Mouse (Mus musculus) liver, embryonic 14.5 days (tissue): ENCODE data around the gene Pax7. TPM values are rescaled to one million over a fixed set of nuclear protein-coding genes. Genes with fewer than 3 reads are reported as not detected.

Experiments used
- ATAC-seq: fragments of 200-750 bp; cut with Nextera tagmentation; 2 replicates; pipeline ENCODE4 v1.8.0; 2017; ENCODE audit warnings: moderate number of reproducible peaks, mild to moderate bottlenecking, moderate library complexity; ENCODE audit not compliant: insufficient read depth
- DNase-seq, 3 experiments: peaks; one replicate each; pipeline ENCODE4 v3.0.0-alpha.2; 2012 to 2013; ENCODE audit warnings: low read depth in 3 of 3, low spot score in 3 of 3
- H3K27ac ChIP-seq: fragments of 300-500 bp; sonication (generic); 2 replicates; pipeline ENCODE4 v1.5.1; 2014; ENCODE audit warnings: moderate library complexity, mild to moderate bottlenecking, control low read depth, inconsistent platforms
- H3K27me3 ChIP-seq: fragments of 300-500 bp; sonication (generic); 2 replicates; pipeline ENCODE4 v1.6.1; 2014; ENCODE audit warnings: mild to moderate bottlenecking, low read length, moderate library complexity; ENCODE audit not compliant: control insufficient read depth, insufficient read depth
- H3K36me3 ChIP-seq: fragments of 300-500 bp; sonication (generic); replicated peaks from 2 replicates; pipeline ENCODE4 v1.6.1; 2014; ENCODE audit warnings: low read depth; ENCODE audit not compliant: control insufficient read depth, insufficient read depth
- H3K4me1 ChIP-seq, 2 experiments: fragments of 200-500 bp in 1 of 2; fragments of 300-500 bp in 1 of 2; sonication (generic) in 1 of 2; replicated peaks; 2 replicates each; pipeline ENCODE4 v1.6.1; 2012 to 2014; ENCODE audit warnings: antibody characterized with exemption in 1 of 2, inconsistent platforms in 1 of 2, low read length in 1 of 2; ENCODE audit not compliant: control insufficient read depth in 2 of 2, insufficient read depth in 2 of 2
- H3K4me2 ChIP-seq: fragments of 300-500 bp; sonication (generic); 2 replicates; pipeline ENCODE4 v1.6.1; 2014; ENCODE audit warnings: low read depth, mild to moderate bottlenecking, control low read depth, moderate library complexity
- H3K4me3 ChIP-seq, 2 experiments: fragments of 200-500 bp in 1 of 2; fragments of 300-500 bp in 1 of 2; sonication (generic) in 1 of 2; 2 replicates each; pipeline ENCODE4 v1.5.1; 2012 to 2014; ENCODE audit warnings: low read depth in 2 of 2, low read length in 2 of 2, mild to moderate bottlenecking in 2 of 2, control low read depth in 1 of 2, inconsistent platforms in 1 of 2, moderate library complexity in 1 of 2; ENCODE audit not compliant: insufficient read depth in 1 of 2
- H3K9ac ChIP-seq: fragments of 300-500 bp; sonication (generic); replicated peaks from 2 replicates; pipeline ENCODE4 v1.6.1; 2014; ENCODE audit warnings: mild to moderate bottlenecking, control low read depth, moderate library complexity
- H3K9me3 ChIP-seq: fragments of 300-500 bp; sonication (generic); 2 replicates; pipeline ENCODE4 v1.6.1; 2016; ENCODE audit warnings: low read length, mixed read lengths; ENCODE audit not compliant: control insufficient read depth
- CTCF ChIP-seq: IDR thresholded peaks from 2 replicates; pipeline ENCODE4 v1.5.1; 2016; ENCODE audit warnings: antibody characterized with exemption, low read depth, control low read depth
- EP300 ChIP-seq: IDR thresholded peaks from 2 replicates; pipeline ENCODE4 v1.6.1; 2016; ENCODE audit warnings: antibody characterized with exemption, low read depth
- WGBS: fragments of 180-500 bp; shearing (Covaris S2); extraction: QIAGEN DNeasy Blood & Tissue Kit; methylation state at CpG from one replicate; pipeline ENCODE4 v1.1.7; 2014; ENCODE audit not compliant: insufficient replicate concordance; 5-methylcytosine and 5-hydroxymethylcytosine counted together
- polyA plus RNA-seq, 2 experiments: library from polyadenylated mRNA; depleted of rRNA in 1 of 2; stranded (reverse) in 1 of 2; unstranded in 1 of 2; fragments of >200 nt; fragmentation: Nextera tagmentation in 1 of 2; extraction: Ambion mirVana in 1 of 2; gene quantifications; 2 replicates each; pipeline versions ENCODE4 v1.2.1 to v1.2.3; 2012 to 2014

The Pax7 gene
- polyA plus RNA-seq, 2 experiments: not detected

GRCm38 (mm10) chr4:139823870-139824472 lies 9.4 kb downstream of the Pax7 start:
- Histone ChIP-seq H3K4me1 (no peaks in the 10 kb centered on the region), H3K9me3 (no peaks in the 10 kb centered on the region), H3K27ac (no peak overlapping the region), H3K4me3 (no peak overlapping the region), H3K9ac (no peak overlapping the region), H3K36me3 (no peaks in the 10 kb centered on the region), H3K27me3 (peaks cover 99% of the 10 kb centered on the region), H3K4me2 (no peak overlapping the region)
- no peak for TF ChIP-seq CTCF
- TF ChIP-seq EP300: no peak
- DNase-seq: no peak
- ATAC-seq: no peak
- WGBS: 4% methylated on average over 32 of the region's 32 CpGs

- peaks cover 96% of the 10 kb centered on the region for H3K27me3 ChIP-seq
- no peaks in the 10 kb centered on the region for H3K9me3 ChIP-seq
- H3K4me3 ChIP-seq: no peak overlapping the region
- H3K36me3 ChIP-seq: no peaks in the 10 kb centered on the region
- DNase-seq: no peak
- H3K4me2 ChIP-seq: no peak overlapping the region
- no peak for ATAC-seq
- WGBS: 2% methylated on average over 43 of the region's 44 CpGs
- no peak overlapping the region for H3K9ac ChIP-seq
- TF ChIP-seq EP300: no peak
- no peak for TF ChIP-seq CTCF
- no peak overlapping the region for H3K27ac ChIP-seq
- H3K4me1 ChIP-seq: no peaks in the 10 kb centered on the region
Measured at GRCm38 (mm10) chr4:139823138-139823869, 10.0 kb downstream of the Pax7 start.

GRCm38 (mm10) chr4:139822214-139823137 lies 10.9 kb downstream of the Pax7 start:
- no peak for TF ChIP-seq EP300
- TF ChIP-seq CTCF: no peak
- no peak overlapping the region for H3K27ac ChIP-seq
- H3K9me3 ChIP-seq: no peaks in the 10 kb centered on the region
- no peak overlapping the region for H3K9ac ChIP-seq
- no peaks in the 10 kb centered on the region for H3K4me1 ChIP-seq
- peaks cover 94% of the 10 kb centered on the region for H3K27me3 ChIP-seq
- 2% methylated on average over 28 of the region's 28 CpGs for WGBS
- ATAC-seq: no peak
- no peaks in the 10 kb centered on the region for H3K36me3 ChIP-seq
- no peak for DNase-seq
- no peak overlapping the region for H3K4me2 ChIP-seq
- no peak overlapping the region for H3K4me3 ChIP-seq

- no peak for ATAC-seq
- H3K9ac ChIP-seq: no peak overlapping the region
- peaks cover 93% of the 10 kb centered on the region for H3K27me3 ChIP-seq
- no peaks in the 10 kb centered on the region for H3K4me1 ChIP-seq
- no peaks in the 10 kb centered on the region for H3K36me3 ChIP-seq
- WGBS: under 1% methylated on average over 65 of the region's 65 CpGs
- no peak overlapping the region for H3K4me3 ChIP-seq
- TF ChIP-seq CTCF (no peak), EP300 (no peak)
- no peaks in the 10 kb centered on the region for H3K9me3 ChIP-seq
- DNase-seq: no peak
- no peak overlapping the region for H3K4me2 ChIP-seq
- no peak overlapping the region for H3K27ac ChIP-seq
Measured at GRCm38 (mm10) chr4:139821491-139822160, 11.7 kb downstream of the Pax7 start.
